Mouse (Mus musculus): ENCODE results near the gene Cyp2c23. TPM values are rescaled to one million over a fixed set of nuclear protein-coding genes. Genes with fewer than 3 reads are reported as not detected.

Cyp2c23 gene
- polyA plus RNA-seq (2012; rRNA removed): 0.25 and 0.31 TPM in 2 replicates

DNA sequence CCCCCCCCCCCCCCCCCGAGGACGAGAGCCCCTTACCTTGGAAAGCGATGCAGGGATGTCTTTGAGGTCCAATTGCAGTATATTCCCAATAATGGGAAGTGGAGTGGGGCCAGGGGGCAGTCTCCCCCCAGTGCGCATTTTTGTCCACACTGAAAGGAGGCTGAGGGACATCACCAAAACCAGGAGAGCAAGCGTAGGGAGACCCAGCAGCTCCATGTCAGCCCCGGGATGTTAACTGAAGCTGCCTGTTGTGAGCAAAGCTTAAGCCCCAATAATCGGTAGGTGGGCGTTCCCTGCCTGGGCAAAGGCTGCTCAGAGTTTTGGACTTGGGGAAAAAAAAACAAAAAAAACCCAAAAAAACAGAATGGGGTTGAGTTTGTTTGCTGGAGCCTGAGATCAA lies at the start of gene Cyp2c23:
TSS of gene Cyp2c23 (minus strand) at position 237 of the 400 bp plus-strand sequence.
- no peak for DNase-seq (ENCODE audit: low read depth)

DNA sequence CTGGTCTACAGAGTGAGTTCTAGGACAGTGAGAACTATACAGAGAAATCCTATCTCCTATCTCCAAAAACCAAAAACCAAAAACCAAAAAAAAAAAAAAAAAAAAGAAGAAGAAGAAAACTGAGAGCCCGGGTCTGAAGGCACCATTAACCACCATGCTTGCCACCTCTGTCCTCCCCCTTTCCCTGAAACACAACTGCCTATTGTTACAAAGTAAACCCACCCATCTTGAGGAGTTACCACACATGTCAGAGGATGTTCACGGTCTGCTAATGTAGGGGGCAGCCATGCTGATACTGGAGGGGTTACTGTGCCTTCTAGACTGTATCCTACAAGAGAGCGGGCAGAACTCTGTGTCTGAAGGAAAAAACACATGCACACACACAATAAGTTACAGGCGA lies 48.0 kb upstream of the Cyp2c23 start:
- DNase-seq (ENCODE audit: low read depth): no peak

DNA sequence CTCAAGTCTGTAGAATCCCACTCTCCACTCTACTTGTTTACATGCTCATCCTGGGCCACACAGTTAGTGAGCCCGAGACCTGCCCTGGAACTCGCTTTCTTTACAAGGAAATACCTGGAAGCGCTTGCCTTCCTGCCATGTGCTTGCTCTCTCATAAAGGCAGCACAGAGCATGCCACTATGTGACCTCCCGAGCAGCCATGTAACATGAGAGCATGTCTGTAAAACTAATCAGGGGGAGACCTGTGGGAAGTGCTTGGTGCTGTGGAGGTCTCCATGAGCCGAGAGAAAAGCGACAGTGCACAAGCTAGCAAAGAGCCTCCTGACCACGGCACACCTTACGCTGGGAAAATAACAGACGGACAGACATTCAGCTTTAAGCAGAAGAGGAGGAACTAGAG lies 47.4 kb upstream of the Cyp2c23 start:
- DNase-seq (ENCODE audit: low read depth): no peak

DNA sequence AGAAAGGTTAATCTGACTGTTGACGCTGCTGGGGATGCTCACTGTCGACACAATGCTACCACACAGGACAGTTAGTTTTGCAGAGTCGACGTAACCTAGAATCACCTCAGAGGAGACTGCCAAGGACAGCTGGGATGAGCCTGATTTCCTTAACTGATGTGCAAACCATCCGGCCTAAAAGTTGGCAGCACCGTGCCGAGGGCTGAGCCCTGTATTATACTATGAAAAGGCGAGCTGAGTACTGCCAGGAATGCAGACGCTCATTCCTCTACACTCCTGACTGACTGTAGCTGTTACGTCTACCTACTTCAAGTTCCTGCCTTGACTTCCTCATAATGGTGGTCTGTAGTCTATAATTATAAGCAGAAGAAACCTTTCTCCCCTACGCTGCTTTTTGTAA lies 46.0 kb upstream of the Cyp2c23 start:
- no peak for DNase-seq (ENCODE audit: low read depth)

DNA sequence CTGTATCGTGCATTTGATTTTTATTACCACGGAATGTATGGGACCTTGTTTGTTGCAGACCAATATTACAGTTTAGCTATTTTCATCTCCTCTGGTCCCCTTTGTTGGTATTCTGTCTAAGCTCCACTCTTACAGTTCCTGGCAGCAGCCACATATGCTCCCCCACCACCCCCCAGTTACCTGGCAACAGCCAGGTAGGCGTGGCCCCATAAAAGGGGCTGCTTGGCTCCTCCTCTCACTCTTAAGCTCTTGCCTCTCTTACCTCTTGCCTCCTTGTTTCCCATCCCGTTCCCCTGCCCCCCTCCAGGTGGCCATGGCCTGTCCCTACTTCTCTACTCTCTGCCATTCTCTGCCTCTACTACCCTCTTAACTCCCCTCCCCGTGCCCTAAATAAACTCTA lies 42.2 kb upstream of the Cyp2c23 start:
- no peak for DNase-seq (ENCODE audit: low read depth)

DNA sequence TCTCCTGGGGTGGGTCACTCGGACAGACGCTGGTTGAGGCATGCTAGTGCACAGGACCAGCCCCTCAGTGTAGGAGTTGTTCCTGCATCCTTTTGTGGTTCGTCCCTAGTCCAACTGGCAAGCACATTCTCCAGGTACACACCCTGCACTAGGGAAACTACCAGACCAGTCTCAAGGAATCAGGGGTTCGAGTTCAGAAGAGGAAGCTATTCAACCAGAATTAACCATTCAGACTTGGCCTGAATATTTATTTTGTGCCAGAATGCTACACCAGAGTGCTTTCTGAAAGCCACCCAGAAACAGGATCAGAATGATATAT lies 40.9 kb upstream of the Cyp2c23 start:
- no peak for DNase-seq (ENCODE audit: low read depth)

DNA sequence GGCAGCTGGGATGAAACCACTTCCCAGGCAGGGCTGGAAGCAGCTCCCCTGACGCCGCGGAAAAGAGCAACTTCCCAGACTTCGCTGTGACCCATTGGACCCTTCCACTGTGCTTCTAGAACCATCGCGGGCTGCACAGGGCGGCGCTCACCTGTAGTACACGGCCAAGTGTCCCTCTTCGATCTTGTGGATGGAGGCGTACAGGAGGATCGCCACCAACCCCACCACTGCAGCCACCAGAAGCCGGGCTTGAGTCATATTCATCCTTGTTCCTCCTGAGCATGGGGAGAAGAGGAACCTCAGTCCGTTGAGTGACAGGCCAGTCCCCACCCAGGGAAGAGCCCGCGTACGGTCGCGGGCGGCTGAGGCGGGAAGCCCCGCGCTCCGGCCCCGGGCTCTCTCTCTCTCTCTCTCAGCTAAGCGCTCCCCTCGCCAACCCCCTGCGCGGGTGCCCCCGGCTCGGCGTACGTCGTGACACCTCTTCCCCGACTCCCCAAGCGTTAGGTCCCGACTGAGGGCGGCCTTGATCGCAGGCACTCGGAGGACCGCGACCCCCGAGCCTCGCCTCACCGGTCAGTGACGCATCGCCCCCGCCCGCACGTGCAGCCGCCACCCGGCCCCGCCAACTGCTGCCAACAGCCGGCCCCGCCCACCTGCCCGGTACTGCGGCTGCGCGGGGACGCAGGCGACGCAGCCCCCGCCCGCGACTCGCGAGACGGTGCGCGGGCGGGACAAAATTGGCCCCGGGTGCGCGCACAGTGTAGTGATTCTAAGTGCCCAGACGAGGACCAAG lies 40.3 kb upstream of the Cyp2c23 start, which contains the start of gene Erlin1:
TSS of gene Erlin1 (minus strand) at position 665 of the 793 bp plus-strand sequence.
- no peak for DNase-seq (ENCODE audit: low read depth)

DNA sequence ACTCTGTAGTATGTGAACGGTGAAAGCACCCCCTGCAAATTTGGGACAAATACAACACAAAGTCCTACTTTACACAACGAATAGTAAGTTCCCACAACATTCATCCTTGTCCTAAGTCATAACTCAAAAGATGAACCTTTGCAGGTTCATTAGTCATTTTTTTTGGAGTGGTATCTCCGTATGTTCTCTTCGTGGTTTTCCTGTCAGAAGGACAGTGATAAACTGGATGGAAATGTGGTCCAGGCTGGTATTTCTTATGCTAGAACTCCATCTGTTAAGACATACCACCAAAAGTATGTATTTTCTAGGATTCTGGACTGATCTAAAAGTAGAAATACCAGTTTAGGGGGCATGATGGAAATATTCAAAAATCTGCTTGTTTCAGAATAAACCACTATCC lies 39.2 kb upstream of the Cyp2c23 start:
- no peak for DNase-seq (ENCODE audit: low read depth)

DNA sequence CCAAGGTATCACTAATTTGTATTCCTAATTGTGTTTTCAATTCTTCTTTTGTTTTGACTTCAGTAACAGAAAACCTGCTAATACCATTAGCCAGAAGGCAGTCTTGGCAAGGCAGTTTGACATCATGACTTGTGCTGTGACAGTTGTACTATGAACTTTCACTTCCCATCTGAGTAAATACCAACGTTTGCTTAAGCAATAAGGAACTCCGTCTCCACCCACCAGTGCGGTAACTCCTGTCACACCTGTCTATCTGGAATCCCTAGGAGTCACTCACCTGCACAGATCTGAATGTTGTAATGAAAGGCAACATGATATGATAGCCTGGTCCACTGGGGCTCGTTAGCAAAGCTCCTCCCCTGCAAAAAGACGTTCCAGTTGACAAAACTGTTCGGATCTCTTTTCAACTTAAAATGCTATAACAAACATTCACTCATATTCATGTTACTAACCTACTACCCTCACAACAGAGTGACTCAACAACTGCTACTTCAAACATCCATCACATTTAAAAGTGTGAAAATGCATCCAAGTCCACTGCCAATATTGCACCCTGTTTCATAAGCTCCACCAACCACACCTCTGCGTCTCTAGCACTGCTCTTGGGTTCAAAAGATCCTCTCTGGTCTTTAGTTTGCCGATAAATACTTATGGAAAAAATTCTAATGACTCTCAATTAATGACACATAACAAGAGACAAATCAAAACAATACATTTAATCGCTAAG lies 38.5 kb upstream of the Cyp2c23 start:
- peak; percentile 86 for DNase-seq (ENCODE audit: low read depth)

DNA sequence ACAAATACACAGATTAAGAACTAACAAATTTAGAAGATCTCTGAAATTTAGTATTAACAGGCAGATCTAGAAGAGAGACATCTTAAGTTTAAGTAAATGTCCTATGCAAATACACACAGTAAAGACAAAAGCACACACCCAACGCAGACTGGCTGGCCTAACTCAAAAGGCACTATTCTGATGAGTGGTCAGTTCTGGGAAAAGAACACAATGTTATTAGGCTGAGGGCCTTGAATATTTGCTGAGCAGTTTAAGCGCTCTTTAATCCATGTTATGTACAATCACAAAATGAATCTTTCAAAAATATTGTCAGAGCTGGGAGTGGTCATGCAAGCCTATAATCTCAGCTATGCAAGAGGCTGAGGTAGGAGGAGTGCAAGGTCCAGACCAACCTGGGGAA lies 35.7 kb upstream of the Cyp2c23 start:
- no peak for DNase-seq (ENCODE audit: low read depth)

DNA sequence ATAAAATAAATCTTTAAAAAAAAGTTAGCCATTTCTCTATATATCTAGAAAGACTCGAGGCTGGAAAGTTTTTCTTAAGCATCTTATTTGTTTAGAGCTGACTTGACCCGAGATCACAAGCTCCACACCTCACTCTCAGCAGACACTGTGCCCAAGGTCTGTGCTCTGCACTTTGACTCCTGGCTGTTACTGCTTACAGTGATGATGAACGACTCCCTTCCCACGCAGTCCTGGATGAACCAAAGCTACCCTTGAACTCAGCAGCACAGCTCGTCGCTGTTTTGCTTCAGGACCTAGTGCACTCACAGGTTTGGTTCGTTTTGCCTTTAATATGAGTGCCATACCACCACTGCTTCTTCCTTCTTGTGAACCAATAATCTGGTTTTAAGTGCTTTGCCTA lies 34.8 kb upstream of the Cyp2c23 start:
- no peak for DNase-seq (ENCODE audit: low read depth)

DNA sequence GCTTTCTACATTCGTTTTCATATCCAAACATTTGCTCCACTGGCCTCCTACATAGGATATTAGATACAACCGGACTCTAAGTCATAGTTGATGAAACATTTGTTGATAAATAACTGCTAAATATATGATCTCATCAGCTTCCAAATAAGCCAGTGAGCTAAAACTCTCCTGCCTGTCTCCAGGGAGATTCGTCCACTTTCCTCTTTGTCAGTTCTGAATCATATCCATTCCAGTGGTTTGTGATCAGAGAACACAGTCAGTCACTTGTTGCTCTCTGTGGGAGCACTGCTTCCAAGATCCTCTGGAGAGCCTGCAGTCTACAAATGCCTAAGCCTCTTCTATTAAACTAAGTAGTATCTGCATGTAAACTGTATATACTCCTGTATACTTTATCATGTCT lies 31.2 kb upstream of the Cyp2c23 start:
- no peak for DNase-seq (ENCODE audit: low read depth)

DNA sequence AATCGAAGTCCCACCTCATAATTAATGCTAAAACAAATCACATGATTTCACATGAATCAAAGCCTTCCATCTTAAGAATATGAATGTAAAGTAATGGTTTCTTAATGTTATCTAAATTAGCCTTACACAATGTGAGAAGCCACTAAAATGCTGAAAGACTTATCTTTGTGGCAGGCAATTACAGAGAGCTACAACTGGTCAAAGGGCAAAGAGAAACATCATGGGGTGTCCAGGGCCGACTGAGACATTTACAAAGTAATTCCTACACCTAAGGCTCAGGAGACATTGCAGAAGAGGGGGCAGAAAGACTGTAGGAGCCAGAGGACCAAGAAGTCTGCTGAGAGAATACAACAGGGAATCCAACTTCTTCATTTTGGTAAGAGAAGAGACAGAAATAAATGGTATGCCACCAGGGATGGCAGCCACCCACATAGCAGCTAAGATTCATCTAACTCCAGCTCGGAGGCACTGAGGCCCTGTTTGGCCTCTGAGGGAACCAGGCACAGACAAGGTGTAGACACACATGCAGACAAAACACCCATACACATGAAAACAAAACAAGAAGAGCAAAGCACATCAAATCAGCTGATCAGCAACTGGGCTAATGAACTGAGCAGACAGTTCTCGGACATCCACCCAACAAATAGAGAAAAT lies 26.3 kb upstream of the Cyp2c23 start:
- DNase-seq (ENCODE audit: low read depth): no peak

DNA sequence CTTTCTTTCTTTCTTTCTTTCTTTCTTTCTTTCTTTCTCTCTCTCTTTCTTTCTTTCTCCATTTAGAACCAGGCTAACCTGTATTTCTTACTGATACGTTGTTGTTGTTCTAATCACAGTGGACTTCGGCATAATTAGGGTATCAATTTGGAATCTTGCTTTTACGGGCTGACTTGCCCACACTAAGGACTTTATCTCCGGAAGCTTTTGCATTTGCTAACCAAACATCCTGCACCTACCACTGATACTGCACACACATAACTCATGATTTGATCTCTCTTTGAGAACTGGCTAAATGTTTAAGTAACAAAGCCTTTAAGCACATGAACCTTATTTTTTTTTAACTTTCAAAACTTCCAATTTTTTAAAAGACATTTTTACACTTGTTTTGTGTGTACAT lies 21.4 kb upstream of the Cyp2c23 start:
- DNase-seq (ENCODE audit: low read depth): no peak

DNA sequence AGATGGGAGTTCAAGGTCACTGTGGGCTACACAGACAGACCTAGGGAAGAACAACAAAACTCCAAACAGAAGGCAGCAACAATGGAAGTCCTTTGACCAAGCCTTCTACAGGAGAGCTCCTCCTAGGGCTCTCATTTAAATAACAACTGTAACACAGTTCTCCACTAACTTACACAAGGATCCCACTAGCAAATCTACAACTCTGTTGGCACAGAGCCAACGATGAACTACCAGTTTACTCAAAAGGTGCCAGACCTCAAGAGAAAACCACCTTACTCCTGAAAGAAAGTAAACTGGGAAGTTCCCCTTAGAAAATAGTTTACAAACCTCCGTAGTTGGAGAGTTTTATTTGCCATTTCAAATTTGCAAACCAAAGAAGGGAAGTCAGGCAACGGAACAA lies 20.3 kb upstream of the Cyp2c23 start:
- DNase-seq (ENCODE audit: low read depth): no peak

DNA sequence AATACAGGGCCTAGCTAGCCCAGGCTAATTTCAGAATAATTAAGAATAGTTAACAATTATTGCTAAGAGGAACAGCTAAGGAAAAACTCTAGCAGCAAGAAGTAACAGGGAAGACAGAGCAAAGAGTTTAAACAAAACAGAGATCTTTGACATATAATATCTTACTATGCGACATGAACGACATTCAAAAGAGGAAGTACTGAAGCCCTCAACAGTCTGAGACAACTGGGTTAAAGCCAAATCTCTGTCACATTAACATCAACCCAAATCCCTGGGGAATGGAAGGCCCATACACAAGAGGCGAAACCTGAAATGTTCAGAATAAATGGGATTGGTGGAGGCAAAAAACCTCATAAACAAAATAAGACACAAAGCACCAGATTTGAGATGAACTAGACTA lies 16.8 kb upstream of the Cyp2c23 start:
- no peak for DNase-seq (ENCODE audit: low read depth)

DNA sequence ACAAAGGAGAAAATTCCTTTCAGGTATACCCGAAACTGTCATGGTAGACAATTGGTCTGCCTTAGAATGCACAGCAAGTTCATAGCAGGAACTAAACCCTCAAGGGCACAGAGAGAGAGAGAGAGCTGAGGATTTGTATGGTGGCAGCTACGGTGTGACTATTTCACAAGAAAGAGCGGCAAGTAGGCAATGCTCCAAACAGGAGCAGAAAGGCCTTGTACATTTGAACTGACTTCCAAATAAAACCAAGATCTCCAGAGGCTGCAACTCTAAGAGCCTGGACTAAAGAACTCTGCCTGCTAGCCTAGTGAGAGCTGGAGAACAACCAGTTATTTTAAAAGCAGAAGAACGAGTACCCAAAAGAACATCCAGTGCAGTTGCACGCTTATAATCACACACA lies 13.1 kb upstream of the Cyp2c23 start:
- peak; percentile 19 for DNase-seq (ENCODE audit: low read depth)

DNA sequence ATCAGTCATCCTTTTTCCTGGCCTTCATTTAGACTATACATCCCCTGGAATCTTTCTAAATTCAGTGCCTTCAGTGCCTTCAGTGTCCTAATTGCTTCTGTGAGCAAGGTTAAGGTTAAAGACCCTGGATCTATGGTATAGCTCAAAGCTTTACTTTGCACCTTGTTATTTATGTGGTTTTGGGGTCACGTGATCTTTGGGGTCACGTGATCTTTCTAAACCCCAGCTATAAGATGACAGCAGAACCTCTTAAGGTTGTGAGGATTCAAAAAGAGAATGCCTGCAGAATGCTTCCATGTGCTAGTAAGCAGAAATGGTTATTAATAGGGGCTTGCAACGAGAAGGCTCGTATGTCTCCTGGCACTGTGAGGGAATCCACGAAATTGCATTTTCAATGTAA lies 4.4 kb upstream of the Cyp2c23 start:
- no peak for DNase-seq (ENCODE audit: low read depth)

DNA sequence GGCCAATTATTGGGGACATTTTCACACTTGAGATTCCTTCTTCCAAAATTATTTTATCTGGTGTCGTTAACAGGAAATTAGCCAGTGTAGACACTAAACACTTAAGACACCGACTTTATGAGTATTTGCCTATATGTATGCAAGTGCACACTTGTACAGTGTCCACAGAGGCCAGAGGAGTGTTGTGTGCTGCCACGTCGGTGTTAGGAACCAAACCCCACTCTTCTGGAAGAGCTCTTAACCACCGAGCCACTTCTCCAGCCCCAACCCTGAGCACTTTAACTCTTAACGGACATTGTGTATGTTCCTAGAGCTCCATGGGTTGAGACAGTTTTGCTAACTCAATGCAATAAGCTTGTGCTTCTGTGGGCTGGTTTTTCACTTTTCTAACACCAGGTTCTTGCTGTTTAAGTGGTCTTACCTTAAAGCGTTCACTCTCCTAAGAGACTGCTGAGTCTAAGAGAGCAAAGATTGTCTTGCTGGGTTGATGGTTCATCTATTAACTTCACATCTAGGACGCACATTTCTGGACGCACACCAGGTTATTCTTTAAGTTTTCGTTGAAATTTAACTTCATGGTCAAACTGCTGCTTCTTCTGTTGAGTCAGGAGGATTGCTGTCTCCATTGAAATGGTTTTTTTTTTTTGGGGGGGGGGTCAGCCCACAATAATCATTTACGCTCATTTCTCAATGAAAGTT lies 3.2 kb upstream of the Cyp2c23 start:
- no peak for DNase-seq (ENCODE audit: low read depth)

DNA sequence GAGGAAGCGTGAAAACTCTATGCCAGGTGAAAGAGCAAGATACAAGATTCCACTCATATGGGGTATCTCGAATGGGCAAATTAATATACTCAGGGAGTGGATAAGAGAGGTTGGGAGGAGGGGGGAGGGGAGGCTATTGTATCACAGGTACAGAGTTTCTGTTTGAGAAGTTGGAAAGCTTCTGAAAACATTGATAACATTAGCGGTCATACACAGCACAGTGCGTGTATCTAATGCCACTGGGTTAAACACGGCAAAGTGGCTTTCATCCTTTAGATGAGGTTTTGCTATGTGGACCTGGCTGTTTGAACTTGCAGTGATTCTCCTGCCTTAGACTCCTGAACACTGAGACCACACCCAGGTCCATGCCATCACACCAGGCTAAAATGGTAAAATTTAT lies 1.0 kb upstream of the Cyp2c23 start:
- no peak for DNase-seq (ENCODE audit: low read depth)

DNA sequence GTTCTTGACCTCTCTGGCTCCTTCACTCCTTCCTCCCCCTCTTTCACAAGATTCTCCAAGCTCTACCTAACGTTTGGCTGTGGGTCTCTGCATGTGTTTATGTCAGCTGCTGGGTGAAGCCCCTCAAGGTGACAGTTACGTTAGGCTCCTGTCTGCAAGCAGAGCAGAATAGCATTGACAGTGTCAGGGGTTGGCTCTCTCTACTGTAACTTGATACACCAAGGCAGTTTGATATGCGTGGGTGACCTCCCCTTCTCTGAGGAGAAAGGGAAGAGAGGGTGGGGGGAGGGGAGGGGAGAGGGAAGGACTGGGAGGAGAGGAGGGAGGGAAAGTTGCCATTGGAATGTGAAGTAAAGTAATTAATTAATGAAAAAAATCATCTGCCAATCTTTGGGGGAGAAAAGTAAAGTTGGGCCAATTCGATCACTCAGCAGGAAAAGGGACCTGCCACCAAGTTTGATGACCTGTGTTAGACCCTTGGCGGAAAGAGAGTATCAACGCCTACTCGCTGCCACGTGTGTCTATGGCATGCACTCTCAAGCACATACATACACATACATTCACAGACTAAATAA lies 2.0 kb downstream of the Cyp2c23 start:
- no peak for DNase-seq (ENCODE audit: low read depth)

Measured in gonadal fat pad, adult 2 months (tissue).